Mouse (Mus musculus): Measurements from ENCODE around the gene Tmem170b.

Gene Tmem170b

GRCm38 (mm10) chr13:41614539-41614938, 8.8 kb downstream of the Tmem170b start:
- no peak for DNase-seq (ENCODE audit: low spot score)

- no peak for DNase-seq (ENCODE audit: low spot score)
Observed at GRCm38 (mm10) chr13:41614982-41615381, 9.3 kb downstream of the Tmem170b start.

GRCm38 (mm10) chr13:41619470-41619869, 13.8 kb downstream of the Tmem170b start:
- no peak for DNase-seq (ENCODE audit: low spot score)

- DNase-seq (ENCODE audit: low spot score), result no peak
Observed at GRCm38 (mm10) chr13:41620132-41620531, 14.4 kb downstream of the Tmem170b start.

- no peak for DNase-seq (ENCODE audit: low spot score)
Observed at GRCm38 (mm10) chr13:41624123-41624522, 18.4 kb downstream of the Tmem170b start.

GRCm38 (mm10) chr13:41625248-41625647, 19.5 kb downstream of the Tmem170b start:
- DNase-seq (ENCODE audit: low spot score), result no peak

GRCm38 (mm10) chr13:41627277-41627916, 21.7 kb downstream of the Tmem170b start:
- no peak for DNase-seq (ENCODE audit: low spot score)

- DNase-seq (ENCODE audit: low spot score), result peak; percentile 74
Observed at GRCm38 (mm10) chr13:41634401-41634818, 28.7 kb downstream of the Tmem170b start.

GRCm38 (mm10) chr13:41638083-41638482, 32.4 kb downstream of the Tmem170b start:
- DNase-seq (ENCODE audit: low spot score), result no peak

- peak; percentile 66 for DNase-seq (ENCODE audit: low spot score)
Observed at GRCm38 (mm10) chr13:41642851-41643250, 37.1 kb downstream of the Tmem170b start.

- DNase-seq (ENCODE audit: low spot score), result no peak
Observed at GRCm38 (mm10) chr13:41643798-41644197, 38.1 kb downstream of the Tmem170b start.

GRCm38 (mm10) chr13:41644591-41645482, 39.1 kb downstream of the Tmem170b start:
- DNase-seq (ENCODE audit: low spot score), result no peak

- DNase-seq (ENCODE audit: low spot score), result no peak
Observed at GRCm38 (mm10) chr13:41645483-41645859, 39.8 kb downstream of the Tmem170b start.

- DNase-seq (ENCODE audit: low spot score), result no peak
Observed at GRCm38 (mm10) chr13:41647976-41648375, 42.3 kb downstream of the Tmem170b start.

GRCm38 (mm10) chr13:41650665-41651064, 45.0 kb downstream of the Tmem170b start:
- DNase-seq (ENCODE audit: low spot score), result no peak

- no peak for DNase-seq (ENCODE audit: low spot score)
Observed at GRCm38 (mm10) chr13:41653791-41654190, 48.1 kb downstream of the Tmem170b start.

GRCm38 (mm10) chr13:41655576-41656090, 49.9 kb downstream of the Tmem170b start:
- no peak for DNase-seq (ENCODE audit: low spot score)

GRCm38 (mm10) chr13:41660052-41660793, 54.5 kb downstream of the Tmem170b start:
- DNase-seq (ENCODE audit: low spot score), result no peak

- DNase-seq (ENCODE audit: low spot score), result no peak
Observed at GRCm38 (mm10) chr13:41661116-41661515, 55.4 kb downstream of the Tmem170b start.

GRCm38 (mm10) chr13:41662401-41663070, 56.8 kb downstream of the Tmem170b start:
- DNase-seq (ENCODE audit: low spot score), result peak; percentile 80

GRCm38 (mm10) chr13:41663501-41664195, 57.9 kb downstream of the Tmem170b start:
- DNase-seq (ENCODE audit: low spot score), result no peak

Measured in urinary bladder, postnatal 14 days (tissue).